Mouse (Mus musculus): ENCODE measurements around the gene B3galnt2. TPM values are rescaled to one million over a fixed set of nuclear protein-coding genes. Genes with fewer than 3 reads are reported as not detected.

B3galnt2 gene
- polyA plus RNA-seq, 1 experiment from 2014 or later = 40.4 TPM

DNA sequence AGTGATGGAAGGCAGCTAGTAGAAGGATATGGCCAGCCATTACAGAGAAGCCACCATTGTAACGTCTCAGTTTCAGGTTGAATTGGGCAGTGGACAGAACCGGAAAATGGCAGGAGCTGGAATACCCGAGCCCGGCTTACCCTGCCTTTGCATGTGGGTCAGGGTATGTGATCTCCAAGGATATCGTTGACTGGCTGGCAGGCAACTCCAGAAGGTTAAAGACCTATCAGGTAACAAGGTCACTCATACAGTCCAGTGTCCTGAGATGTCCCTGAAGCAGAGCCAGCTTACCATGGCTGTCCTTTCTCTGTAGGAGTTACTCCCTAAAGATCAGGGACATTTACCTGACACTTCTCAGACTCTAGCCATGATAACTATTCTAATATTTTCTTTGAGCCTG, 40.8 kb downstream of the B3galnt2 start:
- ATAC-seq (ENCODE audit: insufficient read depth, low FRiP score) = no peak
- no peak overlapping the region for H3K4me2 ChIP-seq (ENCODE audit: low read depth, low read length)
- no peak overlapping the region for H3K4me3 ChIP-seq (replicated peaks; ENCODE audit: low read length)
- peaks cover 19% of the 10 kb centered on the region for H3K36me3 ChIP-seq (ENCODE audit: control insufficient read depth, insufficient read depth, low read length)
- 87% methylated on average over 5 of the region's 5 CpGs for WGBS
- no peaks in the 10 kb centered on the region for H3K27me3 ChIP-seq (ENCODE audit: control insufficient read depth, insufficient read depth, low read length)
- H3K27ac ChIP-seq (ENCODE audit: low read length) = no peak overlapping the region
- H3K9ac ChIP-seq (ENCODE audit: low read length) = no peak overlapping the region
- no peaks in the 10 kb centered on the region for H3K9me3 ChIP-seq (replicated peaks; ENCODE audit: control insufficient read depth, low read length)
- H3K4me1 ChIP-seq (ENCODE audit: control insufficient read depth, insufficient read depth, low read length) = no peaks in the 10 kb centered on the region

- ATAC-seq (ENCODE audit: insufficient read depth, low FRiP score) = no peak
- peaks cover 19% of the 10 kb centered on the region for H3K36me3 ChIP-seq (ENCODE audit: control insufficient read depth, insufficient read depth, low read length)
These were observed 43.2 kb downstream of the B3galnt2 start for GRCm38 (mm10) chr13:13997476-13997875.

DNA sequence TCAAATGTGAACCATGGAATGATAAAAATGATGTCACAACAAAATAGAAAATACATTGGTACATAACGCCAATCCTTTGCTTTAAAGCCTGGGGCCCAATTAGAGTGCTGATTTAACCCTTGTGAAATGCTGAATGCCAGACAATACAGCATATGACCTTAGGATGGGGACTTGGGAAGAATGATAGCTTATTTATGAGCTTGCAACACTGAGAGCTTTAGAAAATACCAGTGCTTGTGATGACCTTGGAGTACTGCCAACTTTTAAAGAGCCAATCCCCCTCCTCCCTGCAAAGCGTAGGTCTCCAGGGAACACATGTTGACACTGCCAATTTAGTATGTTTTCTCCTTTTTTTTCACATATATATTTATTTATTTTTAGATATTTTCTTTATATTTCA, 48.4 kb downstream of the B3galnt2 start:
- H3K9me3 ChIP-seq (replicated peaks; ENCODE audit: control insufficient read depth, low read length) = no peaks in the 10 kb centered on the region
- H3K4me3 ChIP-seq (replicated peaks; ENCODE audit: low read length) = no peak overlapping the region
- H3K4me2 ChIP-seq (ENCODE audit: low read depth, low read length) = no peak overlapping the region
- H3K36me3 ChIP-seq (ENCODE audit: control insufficient read depth, insufficient read depth, low read length) = peaks cover 10% of the 10 kb centered on the region; the same call in 1 of the 2 replicates
- no peaks in the 10 kb centered on the region for H3K27me3 ChIP-seq (ENCODE audit: control insufficient read depth, insufficient read depth, low read length)
- WGBS = 59% methylated on average over 2 of the region's 2 CpGs
- ATAC-seq (ENCODE audit: insufficient read depth, low FRiP score) = no peak; the same call in 1 of the 2 replicates
- H3K27ac ChIP-seq (ENCODE audit: low read length) = no peak overlapping the region
- H3K4me1 ChIP-seq (ENCODE audit: control insufficient read depth, insufficient read depth, low read length) = no peaks in the 10 kb centered on the region
- H3K9ac ChIP-seq (ENCODE audit: low read length) = no peak overlapping the region

More at GRCm38 (mm10) chr13:13997476-13997875, 43.2 kb downstream of the B3galnt2 start:
- no peaks in the 10 kb centered on the region for H3K4me1 ChIP-seq (ENCODE audit: control insufficient read depth, insufficient read depth, low read length)
- no peak overlapping the region for H3K4me2 ChIP-seq (ENCODE audit: low read depth, low read length)
- H3K9ac ChIP-seq (ENCODE audit: low read length) = no peak overlapping the region
- H3K4me3 ChIP-seq (replicated peaks; ENCODE audit: low read length) = no peak overlapping the region
- H3K9me3 ChIP-seq (replicated peaks; ENCODE audit: control insufficient read depth, low read length) = no peaks in the 10 kb centered on the region
- H3K27ac ChIP-seq (ENCODE audit: low read length) = no peak overlapping the region
- 54% methylated on average over 5 of the region's 5 CpGs for WGBS
- no peaks in the 10 kb centered on the region for H3K27me3 ChIP-seq (ENCODE audit: control insufficient read depth, insufficient read depth, low read length)

DNA sequence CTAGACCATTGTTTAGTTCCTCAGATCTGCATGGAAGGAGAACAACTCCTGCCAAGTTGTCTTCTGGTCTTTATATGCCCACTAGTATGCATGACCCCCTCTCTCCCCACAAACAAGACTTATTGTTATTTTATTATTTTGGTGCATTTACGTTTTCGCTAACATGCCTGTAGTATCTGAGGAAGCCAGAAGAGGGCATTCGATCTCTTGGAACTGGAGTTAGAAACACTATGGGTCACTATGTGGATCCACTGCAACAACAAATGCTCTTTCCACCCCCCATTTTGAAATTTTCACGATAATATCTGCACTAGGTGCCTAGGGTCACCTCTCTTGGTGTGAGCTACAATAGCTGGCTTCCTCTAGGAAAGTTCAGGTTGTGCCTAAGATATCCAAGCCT, 49.8 kb downstream of the B3galnt2 start:
- Histone ChIP-seq H3K27me3 (ENCODE audit: control insufficient read depth, insufficient read depth, low read length) (no peaks in the 10 kb centered on the region), H3K36me3 (ENCODE audit: control insufficient read depth, insufficient read depth, low read length) (peaks cover 2% of the 10 kb centered on the region; the same call in 1 of the 2 replicates), H3K4me2 (ENCODE audit: low read depth, low read length) (no peak overlapping the region), H3K9me3 (replicated peaks; ENCODE audit: control insufficient read depth, low read length) (no peaks in the 10 kb centered on the region), H3K9ac (ENCODE audit: low read length) (no peak overlapping the region), H3K27ac (ENCODE audit: low read length) (no peak overlapping the region), H3K4me1 (ENCODE audit: control insufficient read depth, insufficient read depth, low read length) (no peaks in the 10 kb centered on the region), H3K4me3 (replicated peaks; ENCODE audit: low read length) (no peak overlapping the region)
- WGBS = 81% methylated on average over 4 of the region's 4 CpGs
- ATAC-seq (ENCODE audit: insufficient read depth, low FRiP score) = no peak

GRCm38 (mm10) chr13:14004999-14005398, 50.7 kb downstream of the B3galnt2 start:
- no peak for ATAC-seq (ENCODE audit: insufficient read depth, low FRiP score)
- Histone ChIP-seq H3K27me3 (ENCODE audit: control insufficient read depth, insufficient read depth, low read length) (no peaks in the 10 kb centered on the region), H3K9ac (ENCODE audit: low read length) (no peak overlapping the region), H3K27ac (ENCODE audit: low read length) (no peak overlapping the region), H3K4me2 (ENCODE audit: low read depth, low read length) (no peak overlapping the region), H3K36me3 (ENCODE audit: control insufficient read depth, insufficient read depth, low read length) (no peaks in the 10 kb centered on the region; the same call in 1 of the 2 replicates), H3K4me1 (ENCODE audit: control insufficient read depth, insufficient read depth, low read length) (no peaks in the 10 kb centered on the region), H3K9me3 (replicated peaks; ENCODE audit: control insufficient read depth, low read length) (no peaks in the 10 kb centered on the region), H3K4me3 (replicated peaks; ENCODE audit: low read length) (no peak overlapping the region)
- 90% methylated on average over 5 of the region's 5 CpGs for WGBS

GRCm38 (mm10) chr13:14006056-14006455, 51.8 kb downstream of the B3galnt2 start:
- no peak overlapping the region for H3K27ac ChIP-seq (ENCODE audit: low read length)
- no peak overlapping the region for H3K4me3 ChIP-seq (replicated peaks; ENCODE audit: low read length)
- H3K4me2 ChIP-seq (ENCODE audit: low read depth, low read length) = no peak overlapping the region
- H3K4me1 ChIP-seq (ENCODE audit: control insufficient read depth, insufficient read depth, low read length) = no peaks in the 10 kb centered on the region
- H3K9ac ChIP-seq (ENCODE audit: low read length) = no peak overlapping the region
- 57% methylated on average over 2 of the region's 2 CpGs for WGBS
- no peak for ATAC-seq (ENCODE audit: insufficient read depth, low FRiP score)
- H3K9me3 ChIP-seq (replicated peaks; ENCODE audit: control insufficient read depth, low read length) = no peaks in the 10 kb centered on the region
- H3K27me3 ChIP-seq (ENCODE audit: control insufficient read depth, insufficient read depth, low read length) = no peaks in the 10 kb centered on the region
- H3K36me3 ChIP-seq (ENCODE audit: control insufficient read depth, insufficient read depth, low read length) = no peaks in the 10 kb centered on the region; the same call in 1 of the 2 replicates

GRCm38 (mm10) chr13:14011454-14011995, 57.3 kb downstream of the B3galnt2 start:
- Histone ChIP-seq H3K27ac (ENCODE audit: low read length) (no peak overlapping the region), H3K4me3 (replicated peaks; ENCODE audit: low read length) (no peak overlapping the region), H3K4me1 (ENCODE audit: control insufficient read depth, insufficient read depth, low read length) (no peaks in the 10 kb centered on the region), H3K9me3 (replicated peaks; ENCODE audit: control insufficient read depth, low read length) (no peaks in the 10 kb centered on the region), H3K4me2 (ENCODE audit: low read depth, low read length) (no peak overlapping the region), H3K36me3 (ENCODE audit: control insufficient read depth, insufficient read depth, low read length) (no peaks in the 10 kb centered on the region), H3K27me3 (ENCODE audit: control insufficient read depth, insufficient read depth, low read length) (no peaks in the 10 kb centered on the region), H3K9ac (ENCODE audit: low read length) (no peak overlapping the region)
- 88% methylated on average over 4 of the region's 4 CpGs for WGBS
- no peak for ATAC-seq (ENCODE audit: insufficient read depth, low FRiP score)

DNA sequence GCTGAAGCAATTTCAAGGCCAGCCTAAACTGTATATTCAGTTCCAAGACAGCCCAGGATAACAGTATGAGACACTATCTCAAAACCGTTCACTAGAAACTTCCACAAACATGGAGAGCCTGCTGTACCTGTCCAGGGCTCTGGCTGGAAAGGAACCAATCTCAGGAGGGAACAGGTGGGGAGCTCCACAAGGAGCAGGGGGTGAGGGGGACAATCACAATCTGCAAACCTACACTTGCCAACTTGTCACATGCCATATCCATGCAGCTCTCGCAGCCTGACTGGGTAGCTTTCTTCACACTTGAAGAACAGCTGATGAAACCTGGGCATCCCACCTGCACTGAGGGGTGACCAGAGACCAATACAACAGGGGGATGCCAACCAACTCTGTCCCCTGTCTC, 59.7 kb downstream of the B3galnt2 start:
- Histone ChIP-seq H3K27me3 (ENCODE audit: control insufficient read depth, insufficient read depth, low read length) (no peaks in the 10 kb centered on the region), H3K36me3 (ENCODE audit: control insufficient read depth, insufficient read depth, low read length) (no peaks in the 10 kb centered on the region), H3K4me1 (ENCODE audit: control insufficient read depth, insufficient read depth, low read length) (no peaks in the 10 kb centered on the region), H3K4me3 (replicated peaks; ENCODE audit: low read length) (no peak overlapping the region), H3K9me3 (replicated peaks; ENCODE audit: control insufficient read depth, low read length) (no peaks in the 10 kb centered on the region), H3K4me2 (ENCODE audit: low read depth, low read length) (no peak overlapping the region), H3K9ac (ENCODE audit: low read length) (no peak overlapping the region), H3K27ac (ENCODE audit: low read length) (no peak overlapping the region)
- WGBS = 93% methylated on average over 2 of the region's 2 CpGs
- no peak for ATAC-seq (ENCODE audit: insufficient read depth, low FRiP score)

DNA sequence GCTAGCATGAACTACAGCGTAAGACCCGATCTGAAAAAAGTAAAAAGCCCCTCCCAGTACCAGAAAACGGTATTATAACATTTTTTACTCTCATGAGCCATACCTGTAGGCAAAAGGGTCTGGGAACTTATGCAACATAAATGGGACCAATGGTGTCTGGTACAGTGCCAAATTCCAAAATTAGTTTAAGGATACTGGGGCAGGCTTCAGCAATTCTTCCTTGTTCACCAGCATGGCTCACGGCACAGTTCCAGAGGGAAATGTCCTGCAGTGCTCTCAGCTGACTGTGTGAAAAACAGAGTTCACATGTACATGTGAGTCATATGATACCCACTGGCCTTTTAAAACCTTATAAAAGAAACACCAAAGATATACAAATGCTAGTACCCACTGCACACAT, 60.3 kb downstream of the B3galnt2 start:
- no peak overlapping the region for H3K4me3 ChIP-seq (replicated peaks; ENCODE audit: low read length)
- H3K9ac ChIP-seq (ENCODE audit: low read length) = no peak overlapping the region
- 91% methylated on average over 4 of the region's 4 CpGs for WGBS
- H3K27ac ChIP-seq (ENCODE audit: low read length) = no peak overlapping the region
- no peak for ATAC-seq (ENCODE audit: insufficient read depth, low FRiP score)
- no peaks in the 10 kb centered on the region for H3K9me3 ChIP-seq (replicated peaks; ENCODE audit: control insufficient read depth, low read length)
- no peaks in the 10 kb centered on the region for H3K36me3 ChIP-seq (ENCODE audit: control insufficient read depth, insufficient read depth, low read length)
- no peak overlapping the region for H3K4me2 ChIP-seq (ENCODE audit: low read depth, low read length)
- no peaks in the 10 kb centered on the region for H3K4me1 ChIP-seq (ENCODE audit: control insufficient read depth, insufficient read depth, low read length)
- no peaks in the 10 kb centered on the region for H3K27me3 ChIP-seq (ENCODE audit: control insufficient read depth, insufficient read depth, low read length)

Measured in stomach, embryonic 16.5 days (tissue).